Mouse (Mus musculus) cerebellum, postnatal 14 days (tissue): Measurements from ENCODE around the gene Olfr1076.
"Not testable (repeated sequence)": the region's sequence is repeated elsewhere in the genome, so short reads cannot be mapped to it uniquely, and the experiment has no call there.

Experiments
- DNase-seq, 2 experiments: peaks; one replicate each; pipeline ENCODE4 v3.0.0; 2021; ENCODE audit warnings: mixed read lengths in 2 of 2

Olfr1076 gene

DNA sequence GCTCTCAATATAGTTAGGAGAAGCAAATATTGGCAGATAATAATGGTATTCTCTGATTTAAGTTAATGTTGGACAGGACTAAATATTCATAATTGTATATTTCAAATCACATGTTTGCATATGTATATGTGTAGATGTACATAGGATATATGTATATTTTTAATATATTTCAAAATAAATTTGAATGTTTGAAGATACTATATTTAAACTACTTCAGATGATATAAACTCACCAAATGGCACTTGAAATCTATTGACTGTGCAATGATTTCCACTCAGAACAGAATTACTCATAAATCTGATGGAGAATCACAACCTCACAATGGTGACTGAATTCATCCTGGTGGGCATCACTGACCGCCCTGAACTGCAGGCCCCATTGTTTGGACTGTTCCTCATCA lies at the start of gene Olfr1076:
Olfr1076 (plus strand) TSS at position 301 of the 400 bp plus-strand sequence.
- no peak for DNase-seq

- no peak for DNase-seq
Measured at GRCm38 (mm10) chr2:86460434-86460833, 47.8 kb upstream of the Olfr1076 start.

DNA sequence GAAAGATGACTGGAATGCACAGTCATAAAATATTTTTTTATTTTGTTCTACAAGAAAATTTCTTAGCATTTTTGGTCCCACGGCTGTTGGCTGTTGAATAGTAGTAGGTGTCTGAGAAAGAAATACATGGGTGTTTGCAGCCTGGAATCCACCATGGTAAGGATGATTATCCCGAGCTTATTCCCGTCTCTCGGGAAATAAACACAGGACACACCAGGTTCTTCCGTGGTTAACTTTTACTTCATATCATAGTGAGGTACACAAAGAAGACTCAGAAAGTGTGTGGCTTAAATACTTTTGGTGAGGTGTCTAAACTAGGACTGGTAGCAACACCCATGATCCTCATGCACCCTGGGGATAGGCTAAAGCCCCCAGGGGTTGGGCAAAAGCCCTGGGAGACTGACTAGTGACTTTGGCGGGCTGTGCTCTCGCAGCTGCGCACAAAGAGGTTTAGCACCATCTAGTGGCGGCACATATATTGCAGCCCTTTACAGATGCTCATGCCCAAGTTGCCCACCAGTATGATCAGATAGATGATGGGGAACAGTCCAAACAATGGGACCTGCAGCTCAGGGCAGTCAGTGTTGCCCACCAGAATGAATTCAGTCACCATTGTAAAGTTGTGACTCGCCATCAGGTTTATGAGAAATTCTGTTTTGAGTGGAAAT lies 43.7 kb upstream of the Olfr1076 start:
- peak; percentile 65 to 69 for DNase-seq

DNA sequence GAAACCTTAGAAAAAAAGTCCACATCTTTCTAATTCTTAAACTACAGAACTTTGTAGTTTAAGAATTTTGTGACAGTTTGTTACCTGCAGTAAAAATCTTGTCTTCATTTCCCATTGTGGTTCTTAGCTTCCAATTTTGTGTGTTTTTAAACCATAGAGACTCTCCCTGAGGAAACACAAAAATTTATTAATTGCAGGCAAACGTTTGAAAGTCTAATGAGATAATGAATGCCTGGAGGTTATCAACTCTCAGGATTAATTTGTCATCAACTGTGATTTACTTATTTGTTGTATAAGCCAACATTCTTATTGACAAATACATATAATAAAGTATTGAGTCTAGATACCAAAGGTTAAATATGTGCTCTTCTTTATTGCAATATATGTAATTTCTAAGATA lies 21.0 kb upstream of the Olfr1076 start, which contains the start of gene Olfr228:
Olfr228 (minus strand) TSS at position 101 of the 400 bp plus-strand sequence.
- DNase-seq: no peak

- peak; percentile 46 to 63 for DNase-seq
Measured at GRCm38 (mm10) chr2:86530991-86531390, 22.7 kb downstream of the Olfr1076 start.

DNA sequence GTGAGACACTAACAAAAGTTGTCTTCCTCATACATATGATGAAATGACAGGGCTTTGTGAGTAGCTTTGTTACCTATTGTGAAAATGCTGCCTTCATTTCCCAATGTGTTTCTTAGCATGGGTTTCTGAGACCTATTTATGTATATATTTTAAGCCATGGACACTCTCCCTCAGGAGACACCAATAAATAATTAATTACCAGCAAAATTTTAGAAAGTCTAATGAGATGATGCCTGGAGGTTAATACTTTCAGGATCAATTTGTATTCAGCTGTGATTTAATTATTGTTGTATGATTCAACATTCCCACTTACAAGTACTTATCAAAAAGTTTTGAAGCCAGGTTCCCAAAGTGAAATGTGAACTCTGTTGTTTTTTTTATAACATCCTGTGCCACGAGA lies 34.1 kb downstream of the Olfr1076 start, which contains the start of gene Olfr1079:
Olfr1079 (minus strand) TSS at position 101 of the 400 bp plus-strand sequence.
- no peak for DNase-seq

GRCm38 (mm10) chr2:86558135-86558534 lies 49.9 kb downstream of the Olfr1076 start, which contains the start of gene Olfr1080:
Gene Olfr1080, minus strand, starts transcription at chr2:86558235.
- not testable (repeated sequence) for DNase-seq
